10 mouse cellular contexts compared by ENCODE assay signal in genomic region chr6:143320426-143320825, GRCm38 (mm10).
DNase-seq lines count a peak whose midpoint lies in the region; ATAC-seq and TF ChIP-seq lines count a peak whose summit lies in the region.
"Had no signal": no experiment of that assay in that cellular context is flagged by ENCODE, and none has a peak within 500 bp of the region (broad histone marks: within the 10 kb centered on the region; RNA-seq: fewer than 3 reads in every experiment).

No protein-coding gene starts in this region.

- TF ChIP-seq EP300 in liver, postnatal 0 days (IDR thresholded peaks at IDR 0.05; ENCODE audit: low read depth) = no peak

- H3K4me1 ChIP-seq in forebrain, embryonic 14.5 days (ENCODE audit: control insufficient read depth, insufficient read depth, low read length) = no peaks in the 10 kb centered on the region
- peaks cover 19% of the 10 kb centered on the region for H3K4me1 ChIP-seq in forebrain, embryonic 10.5 days
- no peaks in the 10 kb centered on the region for H3K4me1 ChIP-seq in liver, postnatal 0 days (ENCODE audit: insufficient read depth)
- no peaks in the 10 kb centered on the region for H3K4me1 ChIP-seq in liver, embryonic 11.5 days (replicated peaks; ENCODE audit: control insufficient read depth, insufficient read depth, low read length)
- peaks cover 6% of the 10 kb centered on the region for H3K4me1 ChIP-seq in neural tube, embryonic 15.5 days
- H3K4me1 ChIP-seq: liver, embryonic 15.5 days had no signal

- WGBS in forebrain, embryonic 14.5 days = 48% methylated on average over 7 of the region's 7 CpGs
- WGBS in forebrain, embryonic 10.5 days = 64% methylated on average over 7 of the region's 7 CpGs
- WGBS in liver, postnatal 0 days (ENCODE audit: insufficient replicate concordance) = 49% methylated on average over 7 of the region's 7 CpGs
- WGBS in liver, embryonic 11.5 days = 62% methylated on average over 7 of the region's 7 CpGs
- 40% methylated on average over 7 of the region's 7 CpGs for WGBS in neural tube, embryonic 15.5 days

- H3K36me3 ChIP-seq in forebrain, embryonic 14.5 days (ENCODE audit: control insufficient read depth, insufficient read depth, low read length) = no peaks in the 10 kb centered on the region
- H3K36me3 ChIP-seq in forebrain, embryonic 10.5 days (replicated peaks) = no peaks in the 10 kb centered on the region
- H3K36me3 ChIP-seq in liver, postnatal 0 days (replicated peaks; ENCODE audit: insufficient read depth, low read length) = no peaks in the 10 kb centered on the region
- H3K36me3 ChIP-seq in liver, embryonic 11.5 days (ENCODE audit: control insufficient read depth, insufficient read depth, low read length) = no peaks in the 10 kb centered on the region
- no peaks in the 10 kb centered on the region for H3K36me3 ChIP-seq in neural tube, embryonic 15.5 days
- H3K36me3 ChIP-seq: liver, embryonic 15.5 days had no signal

- no peak overlapping the region for H3K4me3 ChIP-seq in forebrain, embryonic 14.5 days (ENCODE audit: low read depth, low read length)
- no peak overlapping the region for H3K4me3 ChIP-seq in forebrain, embryonic 10.5 days
- H3K4me3 ChIP-seq in liver, postnatal 0 days (ENCODE audit: low read depth, low read length) = no peak overlapping the region
- H3K4me3 ChIP-seq in liver, embryonic 11.5 days (ENCODE audit: low read depth, low read length) = no peak overlapping the region
- H3K4me3 ChIP-seq in neural tube, embryonic 15.5 days (replicated peaks) = no peak overlapping the region
- H3K4me3 ChIP-seq: liver, embryonic 15.5 days had no signal

- no peak overlapping the region for H3K9ac ChIP-seq in forebrain, embryonic 14.5 days (ENCODE audit: low read length)
- no peak overlapping the region for H3K9ac ChIP-seq in liver, postnatal 0 days (replicated peaks)
- H3K9ac ChIP-seq in liver, embryonic 11.5 days (ENCODE audit: low read depth, low read length) = no peak overlapping the region
- H3K9ac ChIP-seq in neural tube, embryonic 15.5 days (replicated peaks) = no peak overlapping the region
- H3K9ac ChIP-seq: liver, embryonic 15.5 days had no signal

- TF ChIP-seq CTCF in liver, postnatal 0 days (IDR thresholded peaks at IDR 0.05; ENCODE audit: low read depth) = peak; percentile 42

- H3K27ac ChIP-seq in forebrain, embryonic 14.5 days (ENCODE audit: low read depth, low read length) = no peak overlapping the region
- H3K27ac ChIP-seq in forebrain, embryonic 10.5 days = no peak overlapping the region
- no peak overlapping the region for H3K27ac ChIP-seq in liver, postnatal 0 days (ENCODE audit: low read depth)
- H3K27ac ChIP-seq in liver, embryonic 11.5 days (ENCODE audit: low read depth, low read length) = no peak overlapping the region
- H3K27ac ChIP-seq in neural tube, embryonic 15.5 days (replicated peaks) = no peak overlapping the region
- H3K27ac ChIP-seq: liver, embryonic 15.5 days had no signal

- peak; percentile 82 for DNase-seq in forebrain, embryonic 14.5 days (ENCODE audit: low spot score)
- DNase-seq in forebrain, embryonic 10.5 days (ENCODE audit: extremely low spot score, low spot score) = no peak
- DNase-seq in liver, postnatal 0 days = no peak
- DNase-seq in liver, embryonic 11.5 days (ENCODE audit: low spot score) = no peak
- DNase-seq in brain, embryonic 18.5 days (ENCODE audit: low read depth, low spot score) = peak; percentile 28
- no peak for DNase-seq in adrenal gland, adult 8-10 months
- DNase-seq in thymus, postnatal 0 days (ENCODE audit: low spot score) = no peak
- DNase-seq: adrenal gland, postnatal 36 days had no signal

- H3K27me3 ChIP-seq in forebrain, embryonic 14.5 days (replicated peaks; ENCODE audit: control insufficient read depth, insufficient read depth, low read length) = no peaks in the 10 kb centered on the region
- H3K27me3 ChIP-seq in forebrain, embryonic 10.5 days (ENCODE audit: poor library complexity, severe bottlenecking) = 0 out of 2 replicates have a peak, but pooled peaks cover 7% of the 10 kb centered on the region
- no peaks in the 10 kb centered on the region for H3K27me3 ChIP-seq in liver, postnatal 0 days (ENCODE audit: insufficient read depth, low read length)
- H3K27me3 ChIP-seq in liver, embryonic 11.5 days (replicated peaks; ENCODE audit: control insufficient read depth, insufficient read depth, low read length) = no peaks in the 10 kb centered on the region
- H3K27me3 ChIP-seq in neural tube, embryonic 15.5 days (replicated peaks) = no peaks in the 10 kb centered on the region
- H3K27me3 ChIP-seq: liver, embryonic 15.5 days had no signal

- no peak overlapping the region for H3K4me2 ChIP-seq in forebrain, embryonic 14.5 days (ENCODE audit: low read length)
- no peak overlapping the region for H3K4me2 ChIP-seq in liver, postnatal 0 days (ENCODE audit: low read depth, low read length)
- no peak overlapping the region for H3K4me2 ChIP-seq in liver, embryonic 11.5 days
- H3K4me2 ChIP-seq in neural tube, embryonic 15.5 days = peak overlapping the region; percentile 13; the same call in 1 of the 2 replicates
- H3K4me2 ChIP-seq: liver, embryonic 15.5 days had no signal

- no peak for ATAC-seq in forebrain, embryonic 14.5 days
- no peak for ATAC-seq in liver, postnatal 0 days
- no peak for ATAC-seq in liver, embryonic 11.5 days (replicated peaks; ENCODE audit: low FRiP score)
- peak; percentile 59; the same call in 1 of the 2 replicates for ATAC-seq in neural tube, embryonic 15.5 days (ENCODE audit: low FRiP score)

- H3K9me3 ChIP-seq in forebrain, embryonic 14.5 days (replicated peaks; ENCODE audit: control insufficient read depth, low read length) = no peaks in the 10 kb centered on the region
- no peaks in the 10 kb centered on the region for H3K9me3 ChIP-seq in forebrain, embryonic 10.5 days
- no peaks in the 10 kb centered on the region for H3K9me3 ChIP-seq in liver, postnatal 0 days (ENCODE audit: low read length)
- no peaks in the 10 kb centered on the region for H3K9me3 ChIP-seq in liver, embryonic 11.5 days (ENCODE audit: control insufficient read depth, low read length)
- no peaks in the 10 kb centered on the region for H3K9me3 ChIP-seq in neural tube, embryonic 15.5 days (replicated peaks)
- H3K9me3 ChIP-seq: liver, embryonic 15.5 days had no signal

Comparison
In these comparisons a context has a peak if more than half of its experiments do, and no peak if none do; other contexts are left out.
1. DNase-seq: peak in forebrain, embryonic 14.5 days (single experiment) and brain, embryonic 18.5 days (single experiment); none in forebrain, embryonic 10.5 days (single experiment), liver, postnatal 0 days (single experiment), liver, embryonic 11.5 days (single experiment), adrenal gland, adult 8-10 months (single experiment) and thymus, postnatal 0 days (single experiment).